Mouse (Mus musculus) common myeloid progenitor, adult 5-6 weeks (primary cell): ENCODE data around the gene Dad1. TPM values are rescaled to one million over a fixed set of nuclear protein-coding genes. Genes with fewer than 3 reads are reported as not detected.

Experiments
- ATAC-seq: replicated peaks from 2 replicates; pipeline ENCODE4 v1.8.0; 2016; ENCODE audit warnings: low read depth, mild to moderate bottlenecking, moderate TSS enrichment, inconsistent platforms; ENCODE audit not compliant: poor library complexity, severe bottlenecking
- total RNA-seq: library from RNA; stranded (forward); fragments of 200-1000, 187-1606 nt; gene quantifications from 2 replicates; pipeline ENCODE4 v1.2.3, GENCODE M21; 2017

Gene Dad1
- 97.2 and 98.8 TPM in 2 replicates for total RNA-seq

- peak; percentile 96 for ATAC-seq
These were observed at the start of gene Dad1, which contains the start of gene Abhd4 for GRCm38 (mm10) chr14:54253741-54254291. Gene Dad1 (minus strand): TSS chr14:54254104. Gene Abhd4 (plus strand): TSS chr14:54254188.

- ATAC-seq, result no peak
These were observed 46.8 kb upstream of the Dad1 start for GRCm38 (mm10) chr14:54300676-54301075.

- ATAC-seq, result no peak
These were observed 46.2 kb upstream of the Dad1 start for GRCm38 (mm10) chr14:54300136-54300535.

- no peak for ATAC-seq
These were observed 30.9 kb upstream of the Dad1 start, which contains the start of gene Olfr49 for GRCm38 (mm10) chr14:54284839-54285238. Gene Olfr49 (minus strand): TSS chr14:54284939.

- no peak for ATAC-seq
These were observed 22.5 kb upstream of the Dad1 start for GRCm38 (mm10) chr14:54276446-54276845.

- no peak for ATAC-seq
These were observed 18.8 kb upstream of the Dad1 start for GRCm38 (mm10) chr14:54272696-54273095.

- no peak for ATAC-seq
These were observed 18.2 kb upstream of the Dad1 start for GRCm38 (mm10) chr14:54271976-54272606.

- no peak for ATAC-seq
These were observed 16.5 kb upstream of the Dad1 start for GRCm38 (mm10) chr14:54270413-54270812.

- no peak for ATAC-seq
These were observed 15.7 kb upstream of the Dad1 start for GRCm38 (mm10) chr14:54269566-54269965.

GRCm38 (mm10) chr14:54267966-54268365, 14.1 kb upstream of the Dad1 start:
- ATAC-seq, result no peak

GRCm38 (mm10) chr14:54265951-54266350, 12.0 kb upstream of the Dad1 start:
- ATAC-seq, result no peak

- no peak for ATAC-seq
These were observed 11.2 kb upstream of the Dad1 start for GRCm38 (mm10) chr14:54265093-54265492.

- no peak for ATAC-seq
These were observed 10.3 kb upstream of the Dad1 start for GRCm38 (mm10) chr14:54264231-54264630.

GRCm38 (mm10) chr14:54263099-54263498, 9.2 kb upstream of the Dad1 start:
- ATAC-seq, result no peak

GRCm38 (mm10) chr14:54262622-54263021, 8.7 kb upstream of the Dad1 start:
- no peak for ATAC-seq

GRCm38 (mm10) chr14:54261386-54261785, 7.5 kb upstream of the Dad1 start:
- no peak for ATAC-seq

GRCm38 (mm10) chr14:54260196-54260595, 6.3 kb upstream of the Dad1 start:
- no peak for ATAC-seq

GRCm38 (mm10) chr14:54259722-54260085, 5.8 kb upstream of the Dad1 start:
- peak; percentile 5; the same call in 1 of the 2 replicates for ATAC-seq

- ATAC-seq, result peak; percentile 94
These were observed 5.3 kb upstream of the Dad1 start for GRCm38 (mm10) chr14:54259003-54259721.

- ATAC-seq, result no peak
These were observed 4.3 kb upstream of the Dad1 start for GRCm38 (mm10) chr14:54258131-54258670.

- ATAC-seq, result no peak
These were observed 832 bp upstream of the Dad1 start for GRCm38 (mm10) chr14:54254670-54255202.
